Mouse (Mus musculus): ENCODE data around the gene Crkl.

DNA sequence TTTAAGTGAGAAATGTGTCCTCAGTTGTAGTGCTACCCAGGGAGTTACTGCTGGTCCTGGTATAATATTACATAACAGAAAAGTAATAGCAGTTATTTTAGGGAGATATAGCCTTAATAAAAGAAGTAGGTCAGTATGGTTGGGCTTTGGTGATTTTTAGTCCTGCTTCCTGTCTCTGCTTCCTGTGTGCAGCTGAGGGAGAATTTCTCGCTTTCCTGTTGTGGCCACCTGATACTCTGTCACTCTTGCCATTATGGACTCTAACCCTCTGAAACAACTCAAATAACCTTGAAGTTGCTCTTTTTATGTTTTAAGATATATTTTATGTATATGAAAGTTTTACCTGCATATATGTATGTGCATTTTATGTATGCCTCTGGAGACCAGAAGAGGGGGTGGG, 9.8 kb downstream of the Crkl start:
- TF ChIP-seq CTCF (IDR thresholded peaks at IDR 0.05; ENCODE audit: low read depth): no peak
- TF ChIP-seq EP300 (optimal IDR thresholded peaks at IDR 0.05): no peak

All from stomach, postnatal 0 days (tissue).